Mouse (Mus musculus) forebrain, embryonic 11.5 days (tissue): ENCODE results near the gene Fmnl2. TPM values are rescaled to one million over a fixed set of nuclear protein-coding genes. Genes with fewer than 3 reads are reported as not detected.
A peak's percentile ranks its signal among the peaks of the same experiment; 100 is the strongest.

ENCODE experiments used
- ATAC-seq: fragments of 200-750 bp; cut with Nextera tagmentation; replicated peaks from 2 replicates; pipeline ENCODE4 v1.8.0; 2017; ENCODE audit warnings: moderate TSS enrichment; ENCODE audit not compliant: low FRiP score
- DNase-seq: peaks from one replicate; pipeline ENCODE4 v3.0.0-alpha.2; 2017; ENCODE audit warnings: low spot score
- H3K27ac ChIP-seq: fragments of 300-500 bp; sonication (generic); 2 replicates; pipeline ENCODE4 v1.5.1; 2014; ENCODE audit warnings: low read depth, low read length
- H3K27me3 ChIP-seq: fragments of 300-500 bp; sonication (generic); 2 replicates; pipeline ENCODE4 v1.6.1; 2014; ENCODE audit warnings: mild to moderate bottlenecking, low read length, mixed read lengths; ENCODE audit not compliant: control insufficient read depth, insufficient read depth
- H3K36me3 ChIP-seq: fragments of 300-500 bp; sonication (generic); 2 replicates; pipeline ENCODE4 v1.6.1; 2014; ENCODE audit warnings: mild to moderate bottlenecking, low read length, moderate library complexity, mixed read lengths; ENCODE audit not compliant: control insufficient read depth, insufficient read depth
- H3K4me1 ChIP-seq: fragments of 300-500 bp; sonication (generic); replicated peaks from 2 replicates; pipeline ENCODE4 v1.6.1; 2014; ENCODE audit warnings: low read length, mixed read lengths; ENCODE audit not compliant: control insufficient read depth, insufficient read depth
- H3K4me2 ChIP-seq: fragments of 300-500 bp; sonication (generic); 2 replicates; pipeline ENCODE4 v1.6.1; 2014; ENCODE audit warnings: low read depth, mild to moderate bottlenecking, low read length, moderate library complexity, mixed read lengths; ENCODE audit not compliant: severe bottlenecking
- H3K4me3 ChIP-seq: fragments of 300-500 bp; sonication (generic); 2 replicates; pipeline ENCODE4 v1.5.1; 2014; ENCODE audit warnings: low read depth, low read length
- H3K9ac ChIP-seq: fragments of 300-500 bp; sonication (generic); 2 replicates; pipeline ENCODE4 v1.6.1; 2014; ENCODE audit warnings: low read length
- H3K9me3 ChIP-seq: fragments of 300-500 bp; sonication (generic); 2 replicates; pipeline ENCODE4 v1.6.1; 2016; ENCODE audit warnings: low read length, mixed read lengths; ENCODE audit not compliant: control insufficient read depth
- WGBS: fragments of 180-500 bp; shearing (Covaris S2); extraction: QIAGEN DNeasy Blood & Tissue Kit; methylation state at CpG from one replicate; pipeline ENCODE4 v1.1.7; 2014; 5-methylcytosine and 5-hydroxymethylcytosine counted together
- polyA plus RNA-seq: library from polyadenylated mRNA; unstranded; fragments of >200 nt; fragmentation: Nextera tagmentation; extraction: Ambion mirVana; gene quantifications from 2 replicates; pipeline ENCODE4 v1.2.1, GENCODE M21; 2014

Gene Fmnl2
- polyA plus RNA-seq, 1 experiment from 2014 or later: 10.4 TPM

- Histone ChIP-seq H3K9me3 (no peaks in the 10 kb centered on the region), H3K4me3 (no peak overlapping the region), H3K27me3 (no peaks in the 10 kb centered on the region), H3K36me3 (no peaks in the 10 kb centered on the region), H3K4me2 (no peak overlapping the region), H3K27ac (no peak overlapping the region), H3K9ac (no peak overlapping the region), H3K4me1 (0 out of 2 replicates have a peak, but pooled peaks cover 4% of the 10 kb centered on the region)
- ATAC-seq: no peak
- 30% methylated on average over 4 of the region's 4 CpGs for WGBS
- no peak for DNase-seq
Observed at GRCm38 (mm10) chr2:52985167-52985566, 127.5 kb downstream of the Fmnl2 start.

GRCm38 (mm10) chr2:52986354-52986753 is 128.7 kb downstream of the Fmnl2 start:
- H3K27me3 ChIP-seq: no peaks in the 10 kb centered on the region
- WGBS: 80% methylated on average over 3 of the region's 3 CpGs
- H3K4me3 ChIP-seq: no peak overlapping the region
- no peaks in the 10 kb centered on the region for H3K36me3 ChIP-seq
- H3K4me1 ChIP-seq: 0 out of 2 replicates have a peak, but pooled peaks cover 4% of the 10 kb centered on the region
- no peak for ATAC-seq
- no peaks in the 10 kb centered on the region for H3K9me3 ChIP-seq
- no peak overlapping the region for H3K9ac ChIP-seq
- no peak overlapping the region for H3K27ac ChIP-seq
- no peak overlapping the region for H3K4me2 ChIP-seq
- DNase-seq: no peak

- 93% methylated on average over 6 of the region's 6 CpGs for WGBS
- no peaks in the 10 kb centered on the region for H3K9me3 ChIP-seq
- H3K36me3 ChIP-seq: no peaks in the 10 kb centered on the region
- DNase-seq (no peak), ATAC-seq (no peak)
- H3K4me1 ChIP-seq: 0 out of 2 replicates have a peak, but pooled peaks cover 4% of the 10 kb centered on the region
- H3K27ac ChIP-seq: no peak overlapping the region
- H3K4me2 ChIP-seq: no peak overlapping the region
- no peak overlapping the region for H3K9ac ChIP-seq
- no peaks in the 10 kb centered on the region for H3K27me3 ChIP-seq
- H3K4me3 ChIP-seq: no peak overlapping the region
Observed at GRCm38 (mm10) chr2:52987035-52987434, 129.4 kb downstream of the Fmnl2 start.

DNA sequence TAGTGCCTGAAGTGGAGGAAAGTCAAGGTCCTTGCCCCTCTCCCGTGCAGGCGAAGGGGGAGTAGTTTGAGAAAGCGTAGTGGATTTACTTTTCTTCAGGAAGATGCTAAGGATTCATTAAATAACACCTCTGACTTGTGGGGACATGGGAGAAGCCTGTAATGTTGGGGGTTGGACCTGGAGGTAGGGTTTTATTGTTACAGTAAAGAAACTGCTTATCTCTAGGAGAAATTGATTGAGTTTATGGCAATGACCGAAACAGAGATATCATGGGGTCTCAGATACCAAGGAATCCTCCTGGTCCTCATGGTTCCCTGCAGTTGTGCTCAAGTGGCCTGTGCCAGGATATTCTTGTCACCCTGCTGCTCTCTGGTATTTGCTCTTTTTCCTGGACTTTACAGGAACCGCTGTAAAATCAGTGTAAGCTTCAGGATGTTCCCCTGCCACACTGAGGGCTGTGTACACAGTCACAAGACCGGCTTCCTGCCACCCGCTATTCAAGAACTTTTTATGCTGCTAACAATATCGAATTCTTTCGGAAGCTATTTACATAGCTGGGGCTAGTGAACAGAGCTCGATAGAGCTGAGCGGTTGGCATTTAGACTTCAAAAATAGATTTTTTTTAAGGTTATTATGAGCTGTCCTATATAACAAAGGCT is 130.1 kb downstream of the Fmnl2 start:
- Histone ChIP-seq H3K4me2 (no peak overlapping the region), H3K36me3 (no peaks in the 10 kb centered on the region), H3K4me3 (no peak overlapping the region), H3K27me3 (no peaks in the 10 kb centered on the region), H3K27ac (no peak overlapping the region), H3K9ac (no peak overlapping the region), H3K4me1 (0 out of 2 replicates have a peak, but pooled peaks cover 4% of the 10 kb centered on the region), H3K9me3 (no peaks in the 10 kb centered on the region)
- ATAC-seq: peak; percentile 53
- 48% methylated on average over 11 of the region's 11 CpGs for WGBS
- no peak for DNase-seq

DNA sequence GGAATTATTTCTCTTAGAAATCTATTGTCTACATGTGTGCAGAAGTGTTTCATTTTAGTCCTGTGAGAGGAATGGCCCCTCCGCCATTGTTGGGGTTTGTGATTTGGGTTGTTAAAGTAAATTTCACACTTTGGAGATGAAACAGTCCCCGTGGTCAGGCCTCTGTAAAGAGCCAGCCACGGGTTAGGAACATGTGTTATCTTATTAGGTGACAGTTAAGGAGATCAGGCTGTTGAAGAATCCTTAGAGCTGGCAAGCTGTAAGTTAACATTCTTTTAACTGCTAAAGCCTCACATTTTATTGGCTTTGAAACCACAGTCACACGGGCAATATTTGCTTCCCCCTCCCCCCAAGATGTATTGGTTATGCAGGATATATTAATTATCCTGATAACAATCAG is 131.7 kb downstream of the Fmnl2 start:
- no peaks in the 10 kb centered on the region for H3K36me3 ChIP-seq
- H3K9ac ChIP-seq: no peak overlapping the region
- WGBS: 86% methylated on average over 4 of the region's 4 CpGs
- DNase-seq: no peak
- H3K4me3 ChIP-seq: no peak overlapping the region
- H3K27me3 ChIP-seq: no peaks in the 10 kb centered on the region
- H3K4me2 ChIP-seq: no peak overlapping the region
- no peak for ATAC-seq
- H3K4me1 ChIP-seq: 0 out of 2 replicates have a peak, but pooled peaks cover 4% of the 10 kb centered on the region
- no peak overlapping the region for H3K27ac ChIP-seq
- no peaks in the 10 kb centered on the region for H3K9me3 ChIP-seq

GRCm38 (mm10) chr2:52990874-52991687 is 133.4 kb downstream of the Fmnl2 start:
- 79% methylated on average over 9 of the region's 9 CpGs for WGBS
- H3K27me3 ChIP-seq: no peaks in the 10 kb centered on the region

DNA sequence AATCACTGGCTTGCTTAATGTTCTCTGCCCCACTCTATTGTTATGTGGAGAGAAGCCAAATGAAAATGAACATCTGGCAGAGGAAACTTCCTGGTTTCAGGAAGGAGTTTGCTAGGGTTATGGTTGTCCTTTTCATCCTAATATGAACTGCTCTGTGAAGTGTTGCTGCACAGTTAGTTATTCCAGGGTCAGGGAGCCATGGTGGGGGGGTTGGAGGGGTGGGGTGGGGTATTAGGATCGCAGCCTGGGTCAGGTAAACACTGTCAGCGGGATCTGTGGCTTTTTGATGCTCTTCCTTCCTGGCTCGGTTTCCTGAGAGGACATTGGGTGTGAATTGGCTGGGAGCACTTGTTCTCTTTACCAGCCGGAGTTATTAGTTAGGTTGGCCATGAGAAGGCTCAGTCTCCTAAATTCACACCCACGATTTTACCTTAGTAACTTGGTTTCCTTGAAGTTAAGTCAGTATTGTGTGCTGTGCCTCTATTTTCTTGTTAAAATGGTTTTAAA is 134.1 kb downstream of the Fmnl2 start:
- Histone ChIP-seq H3K4me2 (no peak overlapping the region), H3K27me3 (no peaks in the 10 kb centered on the region), H3K4me3 (no peak overlapping the region), H3K36me3 (no peaks in the 10 kb centered on the region), H3K9me3 (no peaks in the 10 kb centered on the region), H3K4me1 (0 out of 2 replicates have a peak, but pooled peaks cover 2% of the 10 kb centered on the region), H3K9ac (no peak overlapping the region), H3K27ac (no peak overlapping the region)
- no peak for DNase-seq
- ATAC-seq: no peak
- 82% methylated on average over 5 of the region's 5 CpGs for WGBS

More at GRCm38 (mm10) chr2:52990874-52991687, 133.4 kb downstream of the Fmnl2 start:
- no peak for DNase-seq
- Histone ChIP-seq H3K4me2 (no peak overlapping the region), H3K36me3 (no peaks in the 10 kb centered on the region), H3K4me1 (0 out of 2 replicates have a peak, but pooled peaks cover 2% of the 10 kb centered on the region), H3K9me3 (no peaks in the 10 kb centered on the region), H3K4me3 (no peak overlapping the region), H3K9ac (no peak overlapping the region), H3K27ac (no peak overlapping the region)
- no peak for ATAC-seq

- no peaks in the 10 kb centered on the region for H3K9me3 ChIP-seq
- H3K27me3 ChIP-seq: no peaks in the 10 kb centered on the region
- WGBS: 91% methylated on average over 7 of the region's 7 CpGs
- H3K4me1 ChIP-seq: peaks cover under 1% of the 10 kb centered on the region; the same call in 1 of the 2 replicates
- H3K9ac ChIP-seq: no peak overlapping the region
- no peak overlapping the region for H3K4me2 ChIP-seq
- DNase-seq (no peak), ATAC-seq (no peak)
- H3K27ac ChIP-seq: no peak overlapping the region
- no peaks in the 10 kb centered on the region for H3K36me3 ChIP-seq
- H3K4me3 ChIP-seq: no peak overlapping the region
Observed at GRCm38 (mm10) chr2:52993241-52993640, 135.6 kb downstream of the Fmnl2 start.
